Comparison of ENCODE assay signal across 10 mouse cellular contexts in the genomic region with DNA sequence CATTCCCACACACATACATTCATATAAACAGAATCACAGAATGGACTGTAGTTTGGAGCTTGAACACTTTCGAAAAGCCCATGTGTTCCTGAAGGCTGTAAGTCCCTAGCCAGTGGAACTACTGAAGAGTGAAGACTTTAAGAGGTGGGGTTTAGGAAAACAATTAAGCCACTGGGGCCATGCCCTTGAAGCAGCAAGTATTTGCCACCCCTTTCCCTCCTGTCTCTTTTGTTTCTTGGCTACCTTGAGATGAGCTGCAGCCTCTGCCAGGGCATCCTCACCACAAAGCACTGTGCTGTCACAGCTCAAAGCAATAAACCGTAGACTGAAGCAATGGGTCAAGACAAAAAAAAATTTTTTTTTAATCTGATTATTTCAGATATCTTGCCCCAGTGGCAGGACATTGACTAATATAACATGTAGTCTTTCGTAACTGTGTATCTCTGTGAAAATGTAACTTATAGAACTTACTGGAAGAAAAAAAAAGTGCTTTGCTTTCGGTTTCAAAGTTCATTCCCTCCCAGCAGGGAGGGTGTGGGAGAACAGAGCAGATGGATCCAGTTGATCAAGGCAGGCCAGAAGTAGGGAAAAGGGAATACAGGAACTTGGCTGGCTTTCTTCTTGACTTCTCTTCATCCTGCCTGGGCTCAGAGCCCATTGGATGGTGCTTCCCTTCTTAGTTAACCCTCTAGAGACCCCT. TPM values are rescaled to one million over a fixed set of nuclear protein-coding genes. Genes with fewer than 3 reads are reported as not detected.
DNase-seq lines count a peak whose midpoint lies in the region; ATAC-seq and TF ChIP-seq lines count a peak whose summit lies in the region.
"Had no signal": no experiment of that assay in that cellular context is flagged by ENCODE, and none has a peak within 500 bp of the region (broad histone marks: within the 10 kb centered on the region; RNA-seq: fewer than 3 reads in every experiment).

No protein-coding gene starts in this region.

- H3K4me1 ChIP-seq in liver, adult 2 months (ENCODE audit: control insufficient read depth, insufficient read depth, low read length), result peaks cover 12% of the 10 kb centered on the region; the same call in 1 of the 2 replicates
- H3K4me1 ChIP-seq in brown adipose tissue, adult 24 weeks (ENCODE audit: control insufficient read depth, insufficient read depth, insufficient read length, low read length), result peaks cover 8% of the 10 kb centered on the region
- H3K4me1 ChIP-seq in intestine, embryonic 15.5 days (replicated peaks), result peaks cover 14% of the 10 kb centered on the region

- no peaks in the 10 kb centered on the region for H3K79me2 ChIP-seq in liver, adult 2 months (ENCODE audit: control insufficient read depth, insufficient read depth, low read length)

- no peak for TF ChIP-seq CTCF in liver, adult 2 months (IDR thresholded peaks at IDR 0.05; ENCODE audit: low read depth, low read length)

- peak overlapping the region; percentile 33 for H3K4me2 ChIP-seq in intestine, embryonic 15.5 days (replicated peaks)
- H3K4me2 ChIP-seq: limb, embryonic 13.5 days had no signal

- peak; percentile 82 for DNase-seq in liver, adult 2 months (ENCODE audit: extremely low read depth, low read depth, low spot score)
- DNase-seq in liver, result no peak
- no peak for DNase-seq in thymus, postnatal 10 days (ENCODE audit: low spot score in 2 of 2)
- no peak for DNase-seq in right cerebral cortex, postnatal 25 days
- no peak for DNase-seq in cerebellum, adult 11-12 months
- DNase-seq: embryo, embryonic 11 days had no signal

- no peak overlapping the region for H3K9ac ChIP-seq in liver, adult 2 months (ENCODE audit: low read depth, low read length)
- H3K9ac ChIP-seq in intestine, embryonic 15.5 days, result no peak overlapping the region
- H3K9ac ChIP-seq: limb, embryonic 13.5 days had no signal

- H3K9me3 ChIP-seq in intestine, embryonic 15.5 days, result no peaks in the 10 kb centered on the region
- H3K9me3 ChIP-seq: limb, embryonic 13.5 days had no signal

- H3K27ac ChIP-seq in liver, adult 2 months (replicated peaks; ENCODE audit: insufficient read depth, low read depth, low read length), result peak overlapping the region; percentile 23
- peak overlapping the region; percentile 96 for H3K27ac ChIP-seq in brown adipose tissue, adult 24 weeks (replicated peaks; ENCODE audit: low read depth, low read length)
- peak overlapping the region; percentile 83 for H3K27ac ChIP-seq in intestine, embryonic 15.5 days
- H3K27ac ChIP-seq: limb, embryonic 13.5 days had no signal

- peak; percentile 83 for ATAC-seq in intestine, embryonic 15.5 days
- peak; percentile 21 for ATAC-seq in megakaryocyte progenitor cell, adult 5-6 weeks (replicated peaks; ENCODE audit: poor library complexity)

- H3K36me3 ChIP-seq in liver, adult 2 months (ENCODE audit: control insufficient read depth, insufficient read depth, low read length), result no peaks in the 10 kb centered on the region
- H3K36me3 ChIP-seq in intestine, embryonic 15.5 days, result no peaks in the 10 kb centered on the region
- H3K36me3 ChIP-seq: limb, embryonic 13.5 days had no signal

- no peak overlapping the region for H3K4me3 ChIP-seq in liver, adult 2 months (ENCODE audit: insufficient read depth, low read depth, low read length)
- H3K4me3 ChIP-seq in brown adipose tissue, adult 24 weeks (ENCODE audit: insufficient read depth, low read depth, low read length), result peak overlapping the region; percentile 28
- H3K4me3 ChIP-seq in intestine, embryonic 15.5 days (replicated peaks), result no peak overlapping the region
- H3K4me3 ChIP-seq: limb, embryonic 13.5 days had no signal

- no peaks in the 10 kb centered on the region for H3K27me3 ChIP-seq in liver, adult 2 months (ENCODE audit: control insufficient read depth, insufficient read depth, low read length)
- no peaks in the 10 kb centered on the region for H3K27me3 ChIP-seq in intestine, embryonic 15.5 days (replicated peaks)

- 25% methylated on average over 4 of the region's 4 CpGs for WGBS in liver, adult 2 months
- WGBS in intestine, embryonic 15.5 days, result 51% methylated on average over 4 of the region's 4 CpGs

- no peak for TF ChIP-seq POLR2A in liver, adult 2 months (IDR thresholded peaks at IDR 0.05; ENCODE audit: extremely low read depth, insufficient read depth, low read length)

RNA-seq across cellular contexts. Expression of gene Hibadh, which starts 35.2 kb away (rescaled TPM):
- 308 and 311 TPM in 2 replicates for total RNA-seq in liver, adult 2 months (2014; rRNA removed)
- polyA plus RNA-seq in liver, adult 2 months (2012; rRNA removed), result 225 and 253 TPM in 2 replicates
- polyA plus RNA-seq in brown adipose tissue, adult 24 weeks (2012; ENCODE audit: insufficient read depth, insufficient read length, missing spikeins), result 442 and 614 TPM in 2 replicates
- 135 and 137 TPM in 2 replicates for polyA plus RNA-seq in intestine, embryonic 15.5 days (2015; fragmentation: Nextera tagmentation; extraction: Ambion mirVana)
- 74.8 and 97.5 TPM in 2 replicates for total RNA-seq in megakaryocyte progenitor cell, adult 5-6 weeks (2015)
- total RNA-seq in megakaryocyte progenitor cell, adult 5-6 weeks (2017), result 51.1 and 57.8 TPM in 2 replicates

RNA-seq across cellular contexts. Expression of gene Tax1bp1, which starts 38.2 kb away (rescaled TPM):
- 90.3 and 121 TPM in 2 replicates for total RNA-seq in liver, adult 2 months (2014; rRNA removed)
- 16.2 and 18.4 TPM in 2 replicates for polyA plus RNA-seq in liver, adult 2 months (2012; rRNA removed)
- polyA plus RNA-seq in brown adipose tissue, adult 24 weeks (2012; ENCODE audit: insufficient read depth, insufficient read length, missing spikeins), result 99.2 and 121 TPM in 2 replicates
- 162 and 172 TPM in 2 replicates for polyA plus RNA-seq in intestine, embryonic 15.5 days (2015; fragmentation: Nextera tagmentation; extraction: Ambion mirVana)
- total RNA-seq in megakaryocyte progenitor cell, adult 5-6 weeks (2015), result 219 and 220 TPM in 2 replicates
- total RNA-seq in megakaryocyte progenitor cell, adult 5-6 weeks (2017), result 295 and 366 TPM in 2 replicates

Comparison
In these comparisons a context has a peak if more than half of its experiments do, and no peak if none do; other contexts are left out.
1. H3K27ac ChIP-seq: peak in every context shown above with its lines; median percentile 96 in brown adipose tissue, adult 24 weeks; 83 in intestine, embryonic 15.5 days; 23 in liver, adult 2 months.